Mouse (Mus musculus): ENCODE data around the gene B3gat3. TPM values are rescaled to one million over a fixed set of nuclear protein-coding genes. Genes with fewer than 3 reads are reported as not detected.
A peak's percentile ranks its signal among the peaks of the same experiment; 100 is the strongest.

B3gat3 gene
- polyA plus RNA-seq, 1 experiment from 2014 or later, result 28.4 TPM

- Histone ChIP-seq H3K4me1 (peaks cover 50% of the 10 kb centered on the region), H3K27me3 (replicated peaks) (no peaks in the 10 kb centered on the region), H3K27ac (peak overlapping the region; percentile 92), H3K9me3 (replicated peaks) (no peaks in the 10 kb centered on the region), H3K36me3 (peaks cover 61% of the 10 kb centered on the region), H3K9ac (peak overlapping the region; percentile 83), H3K4me2 (peak overlapping the region; percentile 96), H3K4me3 (peak overlapping the region; percentile 81)
- WGBS (ENCODE audit: insufficient replicate concordance), result 8% methylated on average over 11 of the region's 11 CpGs
- no peak for ATAC-seq
These were observed 9.9 kb downstream of the B3gat3 start for GRCm38 (mm10) chr19:8930117-8930516.

DNA sequence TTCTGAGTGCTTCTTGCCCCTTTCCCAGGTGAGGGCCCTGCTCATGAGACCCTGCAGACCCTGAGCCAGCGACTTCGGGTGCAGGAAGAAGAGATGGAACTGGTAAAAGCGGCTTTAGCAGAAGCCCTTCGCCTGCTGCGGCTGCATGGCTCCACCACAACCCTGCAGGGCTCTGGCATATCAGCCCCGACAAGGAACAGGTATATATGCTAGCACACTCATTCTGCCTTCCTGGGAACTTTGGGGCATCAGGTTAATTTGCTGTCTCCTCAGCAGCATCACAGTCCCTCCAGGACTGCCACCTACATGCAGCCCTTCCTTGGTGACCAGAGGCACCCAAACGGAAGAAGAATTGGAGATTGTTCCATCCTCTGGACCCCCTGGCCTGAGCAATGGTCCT lies 10.6 kb downstream of the B3gat3 start:
- Histone ChIP-seq H3K9ac (peak overlapping the region; percentile 83), H3K36me3 (peaks cover 61% of the 10 kb centered on the region), H3K9me3 (replicated peaks) (no peaks in the 10 kb centered on the region), H3K4me3 (peak overlapping the region; percentile 81), H3K27me3 (replicated peaks) (no peaks in the 10 kb centered on the region), H3K4me1 (peaks cover 50% of the 10 kb centered on the region), H3K27ac (no peak overlapping the region), H3K4me2 (peak overlapping the region; percentile 96)
- ATAC-seq, result no peak
- 80% methylated on average over 7 of the region's 7 CpGs for WGBS (ENCODE audit: insufficient replicate concordance)

- H3K4me2 ChIP-seq, result no peak overlapping the region
- WGBS (ENCODE audit: insufficient replicate concordance), result 82% methylated on average over 2 of the region's 2 CpGs
- peaks cover 76% of the 10 kb centered on the region for H3K36me3 ChIP-seq
- no peak overlapping the region for H3K9ac ChIP-seq
- ATAC-seq, result no peak
- H3K4me3 ChIP-seq, result no peak overlapping the region
- H3K9me3 ChIP-seq (replicated peaks), result no peaks in the 10 kb centered on the region
- H3K27me3 ChIP-seq (replicated peaks), result no peaks in the 10 kb centered on the region
- no peak overlapping the region for H3K27ac ChIP-seq
- peaks cover 16% of the 10 kb centered on the region for H3K4me1 ChIP-seq
These were observed 16.6 kb downstream of the B3gat3 start for GRCm38 (mm10) chr19:8936736-8937135.

GRCm38 (mm10) chr19:8940526-8941133 lies 20.5 kb downstream of the B3gat3 start:
- Histone ChIP-seq H3K4me3 (no peak overlapping the region), H3K27ac (peak overlapping the region; percentile 97), H3K9me3 (replicated peaks) (no peaks in the 10 kb centered on the region), H3K4me1 (peaks cover 43% of the 10 kb centered on the region), H3K27me3 (replicated peaks) (no peaks in the 10 kb centered on the region), H3K4me2 (peak overlapping the region; percentile 69), H3K36me3 (peaks cover 69% of the 10 kb centered on the region), H3K9ac (peak overlapping the region; percentile 99)
- 78% methylated on average over 15 of the region's 15 CpGs for WGBS (ENCODE audit: insufficient replicate concordance)
- no peak for ATAC-seq

DNA sequence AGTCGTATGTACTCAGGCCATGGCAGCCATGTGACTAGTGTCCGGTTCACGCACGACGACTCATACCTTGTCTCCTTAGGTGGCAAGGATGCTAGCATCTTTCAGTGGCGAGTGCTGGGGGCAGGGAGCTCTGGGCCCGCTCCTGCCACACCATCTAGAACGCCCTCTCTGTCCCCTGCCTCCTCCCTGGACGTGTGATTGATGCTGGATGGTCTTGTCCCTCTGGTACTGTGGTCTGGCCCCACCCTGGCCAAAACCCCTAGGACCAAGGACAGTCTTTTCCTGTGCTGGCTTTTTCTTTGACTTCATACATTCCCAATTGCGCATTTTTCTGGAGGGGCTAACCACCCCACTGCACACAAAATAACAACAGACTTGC lies 21.0 kb downstream of the B3gat3 start:
- Histone ChIP-seq H3K27me3 (replicated peaks) (no peaks in the 10 kb centered on the region), H3K9ac (peak overlapping the region; percentile 99), H3K4me3 (peak overlapping the region; percentile 97), H3K9me3 (replicated peaks) (no peaks in the 10 kb centered on the region), H3K4me1 (peaks cover 48% of the 10 kb centered on the region), H3K27ac (peak overlapping the region; percentile 97), H3K4me2 (peak overlapping the region; percentile 69), H3K36me3 (peaks cover 69% of the 10 kb centered on the region)
- WGBS (ENCODE audit: insufficient replicate concordance), result 54% methylated on average over 10 of the region's 10 CpGs
- ATAC-seq, result 0 out of 2 replicates have a peak, but pooled peaks have one; percentile 2

GRCm38 (mm10) chr19:8941515-8942217 lies 21.5 kb downstream of the B3gat3 start, which contains the start of gene Mta2:
TSS of gene Mta2 (plus strand) at chr19:8941875.
- under 1% methylated on average over 64 of the region's 64 CpGs for WGBS (ENCODE audit: insufficient replicate concordance)
- H3K36me3 ChIP-seq, result peaks cover 69% of the 10 kb centered on the region
- no peaks in the 10 kb centered on the region for H3K27me3 ChIP-seq (replicated peaks)
- H3K27ac ChIP-seq, result peak within 1 kb of the TSS; percentile 97
- H3K9ac ChIP-seq, result peak within 1 kb of the TSS; percentile 99
- H3K4me1 ChIP-seq, result peaks cover 53% of the 10 kb centered on the region
- H3K9me3 ChIP-seq (replicated peaks), result no peaks in the 10 kb centered on the region
- peak; percentile 89 for ATAC-seq
- peak within 1 kb of the TSS; percentile 97 for H3K4me3 ChIP-seq
- H3K4me2 ChIP-seq, result peak within 1 kb of the TSS; percentile 69

GRCm38 (mm10) chr19:8942276-8942964 lies 22.2 kb downstream of the B3gat3 start:
- ATAC-seq, result peak; percentile 20
- Histone ChIP-seq H3K4me2 (peak overlapping the region; percentile 69), H3K9ac (peak overlapping the region; percentile 99), H3K27me3 (replicated peaks) (no peaks in the 10 kb centered on the region), H3K36me3 (peaks cover 68% of the 10 kb centered on the region), H3K27ac (peak overlapping the region; percentile 97), H3K4me3 (peak overlapping the region; percentile 97), H3K4me1 (peaks cover 59% of the 10 kb centered on the region), H3K9me3 (replicated peaks) (no peaks in the 10 kb centered on the region)
- WGBS (ENCODE audit: insufficient replicate concordance), result under 1% methylated on average over 46 of the region's 46 CpGs

DNA sequence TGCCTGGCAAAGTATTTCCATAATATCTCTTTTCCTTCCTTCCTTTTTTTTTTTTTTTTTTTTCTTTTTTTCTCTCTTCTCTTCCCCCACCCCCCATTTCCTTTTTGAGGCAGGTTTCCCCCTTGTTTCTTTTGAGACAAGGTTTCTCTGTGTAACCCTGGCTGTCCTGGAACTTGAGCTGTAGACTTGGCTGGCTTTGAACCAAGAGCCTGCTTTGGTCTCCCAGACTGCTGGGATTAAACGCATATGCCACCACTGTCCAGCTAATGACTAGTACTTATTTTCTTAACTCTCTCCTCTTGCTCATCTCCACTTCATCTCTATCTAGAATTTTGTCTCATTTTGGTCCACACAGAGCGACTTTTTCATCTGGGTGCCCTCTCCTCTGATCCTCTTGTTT lies 22.9 kb downstream of the B3gat3 start:
- peak overlapping the region; percentile 97 for H3K27ac ChIP-seq
- peaks cover 70% of the 10 kb centered on the region for H3K36me3 ChIP-seq
- 32% methylated on average over 2 of the region's 2 CpGs for WGBS (ENCODE audit: insufficient replicate concordance)
- no peaks in the 10 kb centered on the region for H3K27me3 ChIP-seq (replicated peaks)
- peak overlapping the region; percentile 69 for H3K4me2 ChIP-seq
- ATAC-seq, result no peak
- H3K4me3 ChIP-seq, result peak overlapping the region; percentile 97
- H3K4me1 ChIP-seq, result peaks cover 66% of the 10 kb centered on the region
- no peaks in the 10 kb centered on the region for H3K9me3 ChIP-seq (replicated peaks)
- peak overlapping the region; percentile 99 for H3K9ac ChIP-seq

GRCm38 (mm10) chr19:8944062-8944461 lies 23.9 kb downstream of the B3gat3 start:
- H3K4me3 ChIP-seq, result peak overlapping the region; percentile 97
- H3K9ac ChIP-seq, result peak overlapping the region; percentile 99
- peaks cover 67% of the 10 kb centered on the region for H3K4me1 ChIP-seq
- no peaks in the 10 kb centered on the region for H3K9me3 ChIP-seq (replicated peaks)
- H3K4me2 ChIP-seq, result peak overlapping the region; percentile 69
- ATAC-seq, result peak; percentile 51
- H3K27ac ChIP-seq, result peak overlapping the region; percentile 97
- H3K36me3 ChIP-seq, result peaks cover 70% of the 10 kb centered on the region
- WGBS (ENCODE audit: insufficient replicate concordance), result 14% methylated on average over 5 of the region's 5 CpGs
- H3K27me3 ChIP-seq (replicated peaks), result no peaks in the 10 kb centered on the region

- 25% methylated on average over 5 of the region's 5 CpGs for WGBS (ENCODE audit: insufficient replicate concordance)
- Histone ChIP-seq H3K9me3 (replicated peaks) (no peaks in the 10 kb centered on the region), H3K4me2 (peak overlapping the region; percentile 69), H3K4me1 (peaks cover 67% of the 10 kb centered on the region), H3K27ac (peak overlapping the region; percentile 97), H3K9ac (peak overlapping the region; percentile 99), H3K27me3 (replicated peaks) (no peaks in the 10 kb centered on the region), H3K36me3 (peaks cover 71% of the 10 kb centered on the region), H3K4me3 (peak overlapping the region; percentile 30)
- no peak for ATAC-seq
These were observed 24.6 kb downstream of the B3gat3 start for GRCm38 (mm10) chr19:8944750-8945149.

DNA sequence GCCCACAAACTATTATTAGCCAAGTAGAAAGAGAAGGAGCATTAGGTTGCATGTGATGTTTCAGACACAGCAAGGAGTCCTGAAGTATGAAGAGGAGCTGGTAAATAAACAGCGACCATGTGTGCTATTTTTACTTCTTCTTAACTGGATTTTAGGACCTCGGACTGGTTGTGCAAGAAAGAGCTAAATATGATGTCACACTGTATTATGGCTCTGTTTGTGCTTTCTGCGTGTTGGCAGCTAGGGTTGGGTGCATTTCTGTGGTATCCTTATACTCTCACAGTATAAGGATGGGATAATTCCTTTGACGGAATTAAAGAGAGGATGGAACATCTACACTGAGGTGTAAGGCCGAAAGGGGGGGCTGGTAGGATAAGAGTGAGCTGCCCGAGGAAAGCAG lies 25.1 kb downstream of the B3gat3 start:
- peak overlapping the region; percentile 30 for H3K4me3 ChIP-seq
- no peaks in the 10 kb centered on the region for H3K9me3 ChIP-seq (replicated peaks)
- 81% methylated on average over 6 of the region's 6 CpGs for WGBS (ENCODE audit: insufficient replicate concordance)
- H3K4me1 ChIP-seq, result peaks cover 65% of the 10 kb centered on the region
- peak overlapping the region; percentile 97 for H3K27ac ChIP-seq
- peak overlapping the region; percentile 69 for H3K4me2 ChIP-seq
- H3K9ac ChIP-seq, result peak overlapping the region; percentile 99; the same call in 1 of the 2 replicates
- peaks cover 73% of the 10 kb centered on the region for H3K36me3 ChIP-seq
- ATAC-seq, result no peak
- H3K27me3 ChIP-seq (replicated peaks), result no peaks in the 10 kb centered on the region

DNA sequence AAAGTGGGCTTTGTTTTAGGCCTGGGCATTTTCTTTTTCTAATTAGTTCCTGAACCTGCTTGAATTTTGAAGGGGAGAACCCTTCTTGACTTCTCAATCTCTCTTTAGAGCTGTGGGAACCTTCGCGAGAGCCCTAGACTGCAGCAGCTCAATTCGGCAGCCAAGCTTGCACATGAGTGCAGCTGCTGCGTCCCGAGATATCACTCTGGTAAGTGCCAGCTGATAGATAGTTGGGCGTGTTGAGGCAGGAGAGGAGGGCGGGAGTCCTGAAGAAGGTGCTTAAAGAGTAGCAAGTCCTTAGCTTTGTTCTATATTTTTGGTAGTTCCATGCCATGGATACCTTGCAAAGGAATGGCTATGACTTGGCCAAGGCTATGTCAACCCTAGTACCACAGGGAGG lies 26.8 kb downstream of the B3gat3 start:
- Histone ChIP-seq H3K27me3 (replicated peaks) (no peaks in the 10 kb centered on the region), H3K9me3 (replicated peaks) (no peaks in the 10 kb centered on the region), H3K4me2 (peak overlapping the region; percentile 69), H3K27ac (peak overlapping the region; percentile 76), H3K9ac (peak overlapping the region; percentile 50), H3K4me3 (peak overlapping the region; percentile 5; the same call in 1 of the 2 replicates), H3K4me1 (peaks cover 61% of the 10 kb centered on the region), H3K36me3 (peaks cover 84% of the 10 kb centered on the region)
- WGBS (ENCODE audit: insufficient replicate concordance), result 43% methylated on average over 7 of the region's 7 CpGs
- ATAC-seq, result peak; percentile 58; the same call in 1 of the 2 replicates

Data from liver, embryonic 12.5 days (tissue).